Mouse (Mus musculus) E14TG2a.4 (cell line): ENCODE data around the gene Cldn1.

Source experiments
- CTCF ChIP-seq: conservative IDR thresholded peaks from 2 replicates; pipeline ENCODE4 v1.5.1; 2014; ENCODE audit warnings: low read length
- NANOG ChIP-seq: IDR thresholded peaks from 2 replicates; pipeline ENCODE4 v1.6.1; 2014; ENCODE audit warnings: borderline replicate concordance, low read length, mixed read lengths
- POU5F1 ChIP-seq: IDR thresholded peaks from 2 replicates; pipeline ENCODE4 v1.6.1; 2014; ENCODE audit warnings: low read length, borderline replicate concordance

GRCm38 (mm10) chr16:26400549-26400948 lies 28.9 kb upstream of the Cldn1 start:
- no peak for TF ChIP-seq CTCF
- TF ChIP-seq NANOG: no peak
- TF ChIP-seq POU5F1: no peak
